ENCODE assay signal across 20 mouse cellular contexts in the genomic region with DNA sequence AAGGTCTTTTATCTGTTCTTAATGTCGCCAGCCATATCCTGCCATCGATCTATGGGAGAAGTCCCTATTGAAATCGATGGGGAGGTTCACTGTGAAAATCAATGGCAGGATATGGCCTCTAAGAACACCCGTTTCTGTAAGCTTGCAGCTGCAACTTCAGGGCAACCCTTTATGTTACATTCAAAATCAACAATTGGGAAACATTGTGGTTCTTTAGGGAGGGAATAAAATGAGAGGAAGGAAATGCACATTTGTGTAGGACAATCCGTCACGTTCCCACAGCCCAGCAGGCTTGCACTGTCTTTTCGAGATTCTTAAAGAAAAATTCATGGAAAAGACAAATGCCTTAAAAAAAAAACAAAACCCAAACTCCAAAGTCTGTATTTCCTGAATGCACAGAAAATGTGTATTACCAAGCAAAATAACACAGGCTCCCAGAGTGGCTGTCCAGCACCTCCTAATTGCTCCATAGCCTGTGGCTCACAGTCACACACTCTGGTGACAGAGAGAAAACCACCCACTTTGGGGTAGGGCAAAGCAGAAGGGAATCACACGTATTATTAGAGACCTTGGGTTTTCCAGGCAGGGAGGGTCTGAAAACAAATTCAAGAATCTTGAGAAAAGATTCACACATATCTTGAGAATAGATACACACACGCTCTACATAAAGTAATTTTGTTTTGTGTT.
DNase-seq lines count a peak whose midpoint lies in the region; ATAC-seq and TF ChIP-seq lines count a peak whose summit lies in the region.
"Had no signal": no experiment of that assay in that cellular context is flagged by ENCODE, and none has a peak within 500 bp of the region (broad histone marks: within the 10 kb centered on the region; RNA-seq: fewer than 3 reads in every experiment).

No protein-coding gene starts in this region.

- no peak overlapping the region for H3K4me2 ChIP-seq in kidney, embryonic 15.5 days
- no peak overlapping the region for H3K4me2 ChIP-seq in lung, postnatal 0 days (replicated peaks; ENCODE audit: low read depth, low read length)
- H3K4me2 ChIP-seq: embryonic facial prominence, embryonic 15.5 days; heart, embryonic 13.5 days had no signal

- no peak for DNase-seq in kidney, postnatal 10 days
- DNase-seq in lung, postnatal 0 days (ENCODE audit: low spot score) = peak; percentile 21
- no peak for DNase-seq in lung, adult 2 months
- peak; percentile 13 for DNase-seq in 416B (ENCODE audit: low read depth)
- DNase-seq in liver = no peak
- DNase-seq: adrenal gland, postnatal 14 days; cerebellum, adult 18-20 months; cerebellum, adult 9-11 months; embryo, embryonic 11 days; gastrocnemius, adult 2 months; gastrocnemius, postnatal 25 days; heart, adult 11 months; heart, postnatal 36 days had no signal

- no peaks in the 10 kb centered on the region for H3K4me1 ChIP-seq in kidney, embryonic 15.5 days
- no peaks in the 10 kb centered on the region for H3K4me1 ChIP-seq in lung, postnatal 0 days (ENCODE audit: insufficient read depth, low read depth, low read length)
- peaks cover 2% of the 10 kb centered on the region for H3K4me1 ChIP-seq in lung, adult 2 months (ENCODE audit: control insufficient read depth, insufficient read depth, low read length)
- H3K4me1 ChIP-seq: embryonic facial prominence, embryonic 15.5 days; forebrain, embryonic 10.5 days; heart, embryonic 13.5 days had no signal

- WGBS in kidney, embryonic 15.5 days = 70% methylated on average over 9 of the region's 9 CpGs
- WGBS in lung, postnatal 0 days = 52% methylated on average over 9 of the region's 9 CpGs
- 56% methylated on average over 9 of the region's 9 CpGs for WGBS in lung, adult 2 months

- no peaks in the 10 kb centered on the region for H3K9me3 ChIP-seq in kidney, embryonic 15.5 days (replicated peaks)
- H3K9me3 ChIP-seq in lung, postnatal 0 days (ENCODE audit: low read length) = no peaks in the 10 kb centered on the region
- H3K9me3 ChIP-seq: embryonic facial prominence, embryonic 15.5 days; forebrain, embryonic 10.5 days; heart, embryonic 13.5 days had no signal

- H3K27ac ChIP-seq in kidney, embryonic 15.5 days = peak overlapping the region; percentile 61; the same call in 1 of the 2 replicates
- H3K27ac ChIP-seq in lung, postnatal 0 days (ENCODE audit: low read length) = no peak overlapping the region
- H3K27ac ChIP-seq: embryonic facial prominence, embryonic 15.5 days; forebrain, embryonic 10.5 days; gastrocnemius, adult 2 months; heart, embryonic 13.5 days had no signal

- no peaks in the 10 kb centered on the region for H3K36me3 ChIP-seq in kidney, embryonic 15.5 days
- no peaks in the 10 kb centered on the region for H3K36me3 ChIP-seq in lung, postnatal 0 days (ENCODE audit: insufficient read depth, low read length)
- H3K36me3 ChIP-seq: embryonic facial prominence, embryonic 15.5 days; forebrain, embryonic 10.5 days; heart, embryonic 13.5 days had no signal

- no peak for TF ChIP-seq CTCF in lung, postnatal 0 days (IDR thresholded peaks at IDR 0.05)
- no peak for TF ChIP-seq CTCF in lung, adult 2 months (IDR thresholded peaks at IDR 0.05; ENCODE audit: insufficient read depth, low read length)

- no peak for ATAC-seq in kidney, embryonic 15.5 days (replicated peaks; ENCODE audit: low FRiP score)
- ATAC-seq in lung, postnatal 0 days = no peak
- ATAC-seq in megakaryocyte progenitor cell, adult 5-6 weeks (replicated peaks; ENCODE audit: poor library complexity) = peak; percentile 87
- ATAC-seq: forebrain, embryonic 14.5 days had no signal

- H3K9ac ChIP-seq in kidney, embryonic 15.5 days = no peak overlapping the region
- no peak overlapping the region for H3K9ac ChIP-seq in lung, postnatal 0 days (replicated peaks; ENCODE audit: low read depth)
- H3K9ac ChIP-seq: embryonic facial prominence, embryonic 15.5 days; heart, embryonic 13.5 days had no signal

- TF ChIP-seq EP300 in lung, postnatal 0 days (IDR thresholded peaks at IDR 0.05) = no peak

- no peaks in the 10 kb centered on the region for H3K27me3 ChIP-seq in kidney, embryonic 15.5 days
- H3K27me3 ChIP-seq in lung, postnatal 0 days (replicated peaks; ENCODE audit: insufficient read depth, low read length) = no peaks in the 10 kb centered on the region
- H3K27me3 ChIP-seq: embryonic facial prominence, embryonic 15.5 days; heart, embryonic 13.5 days had no signal

- TF ChIP-seq POLR2A in lung, adult 2 months (IDR thresholded peaks at IDR 0.05; ENCODE audit: borderline replicate concordance, extremely low read depth, low read depth, low read length) = no peak

- H3K4me3 ChIP-seq in kidney, embryonic 15.5 days (replicated peaks) = no peak overlapping the region
- H3K4me3 ChIP-seq in lung, postnatal 0 days (ENCODE audit: low read depth, low read length) = no peak overlapping the region
- H3K4me3 ChIP-seq in lung, adult 2 months (replicated peaks; ENCODE audit: extremely low read depth, low read depth, low read length) = no peak overlapping the region
- H3K4me3 ChIP-seq: embryonic facial prominence, embryonic 15.5 days; erythroblast, embryonic 14.5 days; forebrain, embryonic 10.5 days; gastrocnemius, adult 2 months; heart, embryonic 13.5 days had no signal

Comparison
In these comparisons a context has a peak if more than half of its experiments do, and no peak if none do; other contexts are left out.
1. DNase-seq: peak in lung, postnatal 0 days (single experiment) and 416B (single experiment); none in kidney, postnatal 10 days (single experiment), lung, adult 2 months (single experiment) and liver (single experiment).